Mouse (Mus musculus) ES-Bruce4 (cell line): ENCODE results near the gene Ppp2r5d. TPM values are rescaled to one million over a fixed set of nuclear protein-coding genes. Genes with fewer than 3 reads are reported as not detected.

Experiments
- H3K27ac ChIP-seq: 2 replicates; pipeline ENCODE4 v1.5.1; 2012; ENCODE audit warnings: low read length, inconsistent platforms; ENCODE audit not compliant: insufficient read depth
- H3K27me3 ChIP-seq: 2 replicates; pipeline ENCODE4 v1.6.1; 2012; ENCODE audit warnings: mild to moderate bottlenecking, low read length, inconsistent platforms; ENCODE audit not compliant: control insufficient read depth, poor library complexity, insufficient read depth, severe bottlenecking
- H3K36me3 ChIP-seq: 2 replicates; pipeline ENCODE4 v1.6.1; 2012; ENCODE audit warnings: inconsistent platforms, mild to moderate bottlenecking, low read length, moderate library complexity; ENCODE audit not compliant: control insufficient read depth, poor library complexity, insufficient read depth, severe bottlenecking
- H3K4me1 ChIP-seq: one replicate; pipeline ENCODE4 v1.8.1; 2011; ENCODE audit warnings: low read length; ENCODE audit not compliant: control insufficient read depth, insufficient read depth
- H3K4me3 ChIP-seq: 2 replicates; pipeline ENCODE4 v1.5.1; 2011; ENCODE audit warnings: low read depth, mild to moderate bottlenecking, low read length
- H3K9ac ChIP-seq: 2 replicates; pipeline ENCODE4 v1.6.1; 2012; ENCODE audit warnings: low read depth, mild to moderate bottlenecking, inconsistent platforms; ENCODE audit not compliant: poor library complexity, severe bottlenecking
- H3K9me3 ChIP-seq: replicated peaks from 2 replicates; pipeline ENCODE4 v1.6.1; 2012; ENCODE audit warnings: mild to moderate bottlenecking, low read length, inconsistent platforms; ENCODE audit not compliant: control insufficient read depth, poor library complexity, insufficient read depth, severe bottlenecking
- CTCF ChIP-seq: IDR thresholded peaks from one replicate; pipeline ENCODE4 v1.8.1; 2011; ENCODE audit warnings: low read depth, low read length
- EP300 ChIP-seq: IDR thresholded peaks from 2 replicates; pipeline ENCODE4 v1.6.1; 2011; ENCODE audit warnings: low read depth, low read length; ENCODE audit not compliant: insufficient read depth
- POLR2A ChIP-seq: IDR thresholded peaks from one replicate; pipeline ENCODE4 v1.8.1; 2011; ENCODE audit warnings: low read length; ENCODE audit not compliant: insufficient read depth
- polyA plus RNA-seq: library from polyadenylated mRNA; stranded (reverse); fragments of >200 nt; gene quantifications from 2 replicates; pipeline ENCODE4 v1.2.4, GENCODE M21; 2011; ENCODE audit warnings: low read depth; ENCODE audit not compliant: missing spikeins, insufficient read depth, insufficient read length

Ppp2r5d gene
- polyA plus RNA-seq, 1 experiment: 97.3 TPM

DNA sequence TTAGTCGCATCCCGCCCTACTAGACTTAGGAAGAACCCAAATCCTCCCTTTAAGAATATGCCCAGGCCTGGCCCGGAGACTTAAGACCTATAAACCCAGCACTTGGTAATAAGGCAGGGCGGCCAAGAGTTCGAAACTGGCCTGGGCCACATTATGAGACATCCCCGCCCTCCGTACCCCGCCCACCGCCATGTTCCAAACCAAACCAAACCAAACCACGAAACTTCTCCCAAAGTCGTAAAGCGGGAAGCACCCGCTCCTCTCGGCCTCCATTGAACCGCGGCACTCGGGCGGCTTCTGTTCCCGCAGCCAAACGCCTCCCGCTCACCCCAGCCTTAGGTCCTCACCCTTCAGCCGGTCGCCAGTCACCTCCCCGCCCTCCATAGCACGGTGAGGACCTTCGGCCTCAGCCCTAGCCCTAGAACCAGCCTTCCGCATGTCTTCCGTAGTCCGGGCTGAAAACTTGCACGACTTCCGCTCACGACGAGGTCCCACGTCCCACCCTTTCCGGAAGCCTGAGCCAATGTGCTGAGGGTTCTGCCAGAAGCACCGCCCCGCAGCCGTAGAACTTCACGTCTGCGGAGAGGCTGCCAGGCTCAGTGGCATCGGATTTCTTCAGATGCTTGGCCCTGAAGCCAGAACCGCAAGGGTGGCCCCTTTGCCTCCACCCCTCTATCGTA lies 30.9 kb downstream of the Ppp2r5d start, which contains the start of gene Rrp36:
Gene Rrp36, minus strand, starts transcription at position 503 of the 680 bp plus-strand sequence.
- Histone ChIP-seq H3K9me3 (no peaks in the 10 kb centered on the region), H3K36me3 (peaks cover 24% of the 10 kb centered on the region), H3K27me3 (no peaks in the 10 kb centered on the region), H3K9ac (peak within 1 kb of the TSS; percentile 77), H3K4me1 (peaks cover 6% of the 10 kb centered on the region), H3K4me3 (peak within 1 kb of the TSS; percentile 80), H3K27ac (peak within 1 kb of the TSS; percentile 59)
- TF ChIP-seq POLR2A (peak; percentile 69), EP300 (no peak)

DNA sequence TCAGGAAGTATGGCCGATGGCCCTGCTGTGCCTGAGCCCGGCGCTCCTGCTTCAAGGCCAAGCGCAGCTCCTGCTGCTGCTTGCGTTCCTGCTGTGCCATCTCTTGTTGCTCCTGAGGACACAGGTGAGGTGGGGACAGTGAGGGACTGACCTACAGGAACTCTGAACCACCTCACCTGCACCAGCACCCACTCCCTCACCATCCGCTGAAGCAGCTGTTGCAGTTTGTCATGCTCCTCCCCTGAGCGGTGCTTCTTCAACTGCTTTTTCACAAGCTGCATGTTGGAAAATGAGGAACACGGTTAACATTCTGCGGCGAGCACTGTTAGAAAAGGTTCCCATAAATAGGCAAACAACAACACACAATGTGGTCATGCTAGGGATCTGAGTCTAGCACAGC lies 35.0 kb downstream of the Ppp2r5d start:
- H3K9me3 ChIP-seq: no peaks in the 10 kb centered on the region
- no peak overlapping the region for H3K9ac ChIP-seq
- H3K4me3 ChIP-seq: no peak overlapping the region
- H3K27me3 ChIP-seq: no peaks in the 10 kb centered on the region
- no peak overlapping the region for H3K27ac ChIP-seq
- TF ChIP-seq EP300: no peak
- TF ChIP-seq POLR2A: no peak
- no peak for TF ChIP-seq CTCF
- H3K36me3 ChIP-seq: peaks cover 10% of the 10 kb centered on the region
- peaks cover 5% of the 10 kb centered on the region for H3K4me1 ChIP-seq

DNA sequence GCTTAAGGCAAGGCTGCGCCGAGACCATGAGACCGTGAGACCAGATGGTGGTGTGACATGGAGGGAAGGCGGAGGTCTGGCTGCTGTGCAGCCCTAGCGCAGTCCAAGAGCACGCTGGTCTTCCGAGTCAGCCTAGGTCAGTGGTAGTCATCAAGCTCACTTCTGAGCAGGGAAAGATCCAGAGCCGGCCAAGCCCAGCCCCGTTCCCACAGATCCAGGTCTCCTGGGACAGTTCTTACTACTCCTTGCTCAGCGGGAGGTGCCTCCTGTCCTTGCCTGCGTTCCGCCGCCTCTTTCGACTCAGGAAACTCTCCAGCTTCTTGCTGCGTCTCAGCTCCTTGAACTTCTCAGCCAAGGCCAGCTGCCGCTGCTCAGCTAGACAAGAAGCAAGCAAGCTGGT lies 37.2 kb downstream of the Ppp2r5d start:
- Histone ChIP-seq H3K4me1 (peaks cover 1% of the 10 kb centered on the region), H3K36me3 (peaks cover 10% of the 10 kb centered on the region), H3K4me3 (no peak overlapping the region), H3K27me3 (no peaks in the 10 kb centered on the region), H3K9me3 (no peaks in the 10 kb centered on the region), H3K27ac (no peak overlapping the region), H3K9ac (no peak overlapping the region)
- no peak for TF ChIP-seq EP300
- no peak for TF ChIP-seq CTCF
- TF ChIP-seq POLR2A: no peak

DNA sequence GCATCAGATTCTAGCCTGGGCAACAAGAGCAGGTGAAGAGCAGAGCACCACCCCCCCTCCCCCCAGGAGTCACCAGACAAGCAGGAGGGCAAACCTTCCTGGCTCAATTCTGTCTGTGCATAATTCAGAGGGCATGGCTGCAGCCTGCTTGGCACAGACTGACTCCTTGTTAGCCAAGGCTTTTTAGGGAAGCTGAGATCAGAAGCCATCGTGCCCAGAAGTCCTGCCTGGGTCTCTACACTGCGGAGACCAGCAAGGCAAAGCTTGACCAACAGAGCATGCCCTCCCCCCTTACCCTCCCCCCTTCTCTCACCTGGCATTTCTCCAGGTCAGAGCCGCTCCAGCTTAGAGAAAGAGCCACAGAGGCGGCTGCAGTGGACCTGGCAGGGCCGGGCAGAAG lies 42.2 kb downstream of the Ppp2r5d start:
- Histone ChIP-seq H3K4me1 (no peaks in the 10 kb centered on the region), H3K9me3 (no peaks in the 10 kb centered on the region), H3K27ac (no peak overlapping the region), H3K36me3 (peaks cover 3% of the 10 kb centered on the region; the same call in 1 of the 2 replicates), H3K27me3 (no peaks in the 10 kb centered on the region), H3K9ac (no peak overlapping the region), H3K4me3 (no peak overlapping the region)
- TF ChIP-seq EP300 (no peak), POLR2A (no peak), CTCF (no peak)

DNA sequence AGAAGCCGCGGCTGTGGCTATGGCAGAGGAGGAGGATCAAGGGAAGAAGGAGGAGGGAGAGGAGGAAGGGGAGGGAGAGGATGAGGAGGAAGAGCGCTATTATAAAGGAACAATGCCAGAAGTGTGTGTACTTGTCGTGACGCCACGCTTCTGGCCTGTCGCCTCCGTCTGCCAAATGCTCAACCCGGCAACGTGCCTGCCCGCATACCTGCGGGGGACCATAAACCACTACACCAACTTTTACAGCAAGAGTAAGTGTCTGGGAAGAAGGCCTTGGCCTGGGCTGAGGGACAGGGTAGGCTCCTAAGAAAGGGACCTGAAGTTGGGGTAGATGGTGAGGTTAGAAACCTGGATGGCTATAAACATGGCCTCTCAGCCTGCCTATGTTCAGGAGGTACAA lies 42.9 kb downstream of the Ppp2r5d start:
- Histone ChIP-seq H3K27me3 (no peaks in the 10 kb centered on the region), H3K27ac (no peak overlapping the region), H3K36me3 (peaks cover 3% of the 10 kb centered on the region; the same call in 1 of the 2 replicates), H3K9me3 (no peaks in the 10 kb centered on the region), H3K9ac (no peak overlapping the region), H3K4me1 (no peaks in the 10 kb centered on the region), H3K4me3 (no peak overlapping the region)
- TF ChIP-seq POLR2A (no peak), EP300 (no peak), CTCF (no peak)

DNA sequence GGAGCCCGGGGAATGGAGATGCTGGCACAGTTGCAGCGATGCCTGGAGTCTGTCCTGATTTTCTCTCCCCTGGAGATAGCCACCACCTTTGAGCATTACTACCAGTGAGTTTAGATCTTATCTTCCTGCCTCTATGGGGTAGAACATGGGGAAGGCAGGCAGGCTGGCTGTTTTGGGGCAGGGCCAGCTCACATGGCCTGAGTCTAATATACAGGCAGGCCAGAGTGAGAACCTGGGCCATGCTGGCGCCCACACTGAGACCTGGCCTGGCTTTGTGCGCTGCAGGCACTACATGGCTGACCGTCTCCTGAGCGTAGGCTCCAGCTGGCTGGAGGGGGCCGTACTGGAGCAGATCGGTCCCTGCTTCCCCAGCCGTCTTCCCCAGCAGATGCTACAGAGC lies 43.6 kb downstream of the Ppp2r5d start:
- no peak overlapping the region for H3K27ac ChIP-seq
- H3K9ac ChIP-seq: no peak overlapping the region
- H3K36me3 ChIP-seq: peaks cover 3% of the 10 kb centered on the region; the same call in 1 of the 2 replicates

More for the DNA sequence above, 43.6 kb downstream of the Ppp2r5d start:
- no peaks in the 10 kb centered on the region for H3K9me3 ChIP-seq
- no peak for TF ChIP-seq POLR2A
- TF ChIP-seq EP300: no peak
- TF ChIP-seq CTCF: no peak
- no peaks in the 10 kb centered on the region for H3K4me1 ChIP-seq
- H3K27me3 ChIP-seq: no peaks in the 10 kb centered on the region
- no peak overlapping the region for H3K4me3 ChIP-seq
